Mouse (Mus musculus) adrenal gland, postnatal 25 days (tissue): Measurements from ENCODE around the gene Trp53rkb. TPM values are rescaled to one million over a fixed set of nuclear protein-coding genes. Genes with fewer than 3 reads are reported as not detected.

ENCODE experiments used
- DNase-seq: peaks from one replicate; pipeline ENCODE4 v3.0.0; 2021; ENCODE audit warnings: mixed read lengths
- total RNA-seq: library from RNA; stranded (reverse); gene quantifications from 2 replicates; pipeline ENCODE4 v1.2.3, GENCODE M21; 2021

Trp53rkb gene
- total RNA-seq, 1 experiment from 2014 or later: 4.1 TPM

- no peak for DNase-seq
Measured at GRCm38 (mm10) chr2:166799615-166800472, 7.5 kb downstream of the Trp53rkb start.

DNA sequence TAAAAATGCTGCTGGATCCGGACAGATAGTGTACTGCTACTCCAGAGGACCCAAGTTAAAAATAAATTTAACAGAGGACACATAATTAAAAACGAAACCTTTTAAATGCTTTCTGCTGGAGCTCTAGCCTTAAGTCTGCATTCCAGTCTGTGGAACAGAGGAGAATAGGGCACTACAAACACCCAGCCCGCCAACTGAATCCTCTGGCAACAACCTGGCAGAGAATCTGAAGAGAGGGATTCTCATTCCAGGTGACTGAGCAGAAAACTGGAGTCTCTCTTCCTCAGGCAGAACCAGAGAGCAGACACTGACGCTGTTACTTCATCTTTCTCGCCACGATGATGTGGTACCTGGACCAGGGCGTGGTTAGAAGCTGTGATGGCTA is 8.1 kb downstream of the Trp53rkb start:
- no peak for DNase-seq

DNA sequence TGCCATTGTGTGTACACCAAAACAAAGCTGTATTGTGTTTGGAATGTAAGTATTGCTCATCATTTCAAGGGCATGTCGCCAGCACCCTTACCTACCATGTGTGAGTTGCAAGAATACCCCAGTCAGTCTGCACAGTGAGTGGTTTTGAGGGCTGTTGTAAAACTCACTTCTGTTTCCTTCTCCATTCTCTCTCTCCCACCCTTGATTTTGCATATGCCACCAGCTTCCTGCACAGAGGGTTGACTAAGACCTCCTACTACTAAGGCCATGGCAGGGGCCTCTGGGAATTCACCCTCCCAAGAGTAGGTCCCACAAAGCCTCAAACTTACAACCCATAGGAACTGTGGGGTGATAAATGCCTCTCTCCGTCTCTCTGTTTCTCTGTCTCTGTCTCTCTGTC is 9.1 kb downstream of the Trp53rkb start:
- DNase-seq: no peak

DNA sequence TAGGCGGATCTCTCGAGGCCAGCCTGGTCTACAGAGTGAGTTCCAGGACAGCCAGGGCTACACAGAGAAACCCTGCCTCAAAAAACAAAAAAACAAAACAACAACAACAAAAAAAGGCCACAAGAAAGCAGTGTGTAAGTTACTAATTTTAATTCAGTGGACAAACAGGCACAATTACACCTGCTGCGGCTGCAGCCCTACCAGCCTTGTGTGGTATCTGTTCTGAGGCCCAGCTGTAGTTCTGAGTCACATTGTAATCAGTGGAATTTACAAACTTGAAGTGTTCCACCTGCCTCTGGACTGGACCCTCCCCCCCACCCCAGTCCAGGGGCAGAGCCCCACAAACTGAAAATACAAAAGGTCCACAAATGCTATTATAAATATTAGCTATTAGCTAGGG is 11.0 kb downstream of the Trp53rkb start:
- DNase-seq: no peak

DNA sequence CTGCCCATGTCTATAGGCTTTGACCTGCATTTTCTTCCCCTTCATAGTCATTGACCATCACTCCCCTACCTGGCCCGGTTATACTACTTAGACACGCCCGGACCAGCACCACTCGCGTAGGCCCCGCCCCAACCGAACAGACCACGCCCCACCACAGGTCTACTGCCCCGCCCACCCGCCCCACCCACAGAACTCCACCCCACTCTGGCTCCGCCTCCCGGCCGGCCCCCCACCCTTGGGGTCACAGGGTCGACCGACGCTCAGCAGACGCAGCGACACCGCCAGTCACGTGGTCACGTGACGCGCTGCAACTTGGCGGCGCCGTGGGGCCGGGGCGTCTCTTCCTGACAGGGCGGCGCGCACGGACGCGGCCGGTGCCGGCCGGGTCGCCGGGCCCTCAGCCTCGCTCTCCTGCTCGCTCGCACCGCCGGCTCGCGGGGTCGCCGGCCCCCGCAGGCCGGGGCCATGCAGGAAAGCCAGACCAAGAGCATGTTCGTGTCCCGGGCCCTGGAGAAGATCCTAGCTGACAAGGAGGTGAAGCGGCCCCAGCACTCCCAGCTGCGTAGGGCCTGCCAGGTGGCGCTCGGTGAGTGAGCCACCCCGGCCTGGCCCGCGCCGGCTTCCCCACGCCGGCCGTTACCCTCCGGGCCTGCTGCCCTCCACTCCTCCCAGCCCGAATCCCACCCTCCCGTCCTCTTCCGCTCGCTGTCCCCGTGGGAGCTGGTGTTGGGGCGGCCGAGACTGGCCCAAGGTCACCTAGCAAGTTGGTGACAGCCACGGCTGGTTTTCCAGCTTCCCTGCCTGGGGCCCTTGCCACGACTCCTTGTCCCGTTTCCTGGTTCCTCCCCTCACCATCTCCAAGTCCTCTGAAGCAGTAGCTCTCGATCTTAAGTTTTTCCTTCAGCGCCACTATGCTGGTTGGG is 13.2 kb downstream of the Trp53rkb start, which contains the start of gene Arfgef2:
TSS of gene Arfgef2 (plus strand) at position 339 of the 923 bp plus-strand sequence.
- peak; percentile 90 for DNase-seq

DNA sequence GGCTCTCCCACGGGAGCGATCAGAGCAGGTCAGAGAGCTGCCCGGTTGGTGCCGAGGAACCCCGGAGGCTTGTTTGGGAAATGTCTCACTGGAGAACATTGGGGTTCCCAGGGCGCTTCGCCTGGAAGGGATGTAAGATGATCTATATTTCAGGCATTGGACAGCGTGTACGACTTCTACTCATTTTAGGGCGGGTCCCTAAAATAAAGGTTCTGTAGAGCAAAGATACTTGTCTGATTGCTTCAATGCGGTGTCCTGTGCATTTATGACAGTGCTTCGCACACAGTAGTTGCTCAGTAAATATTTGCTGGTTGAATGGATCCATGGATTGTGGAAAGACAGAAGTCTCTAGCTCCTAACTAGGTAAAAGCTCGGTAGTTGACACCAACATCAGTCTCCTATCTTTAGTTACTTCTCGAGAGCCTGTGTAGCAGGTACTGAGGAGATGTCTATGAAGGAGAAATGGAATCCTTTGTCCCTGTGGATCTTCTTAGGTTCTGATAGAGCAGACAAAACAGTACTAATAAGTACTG is 13.9 kb downstream of the Trp53rkb start:
- DNase-seq: no peak

DNA sequence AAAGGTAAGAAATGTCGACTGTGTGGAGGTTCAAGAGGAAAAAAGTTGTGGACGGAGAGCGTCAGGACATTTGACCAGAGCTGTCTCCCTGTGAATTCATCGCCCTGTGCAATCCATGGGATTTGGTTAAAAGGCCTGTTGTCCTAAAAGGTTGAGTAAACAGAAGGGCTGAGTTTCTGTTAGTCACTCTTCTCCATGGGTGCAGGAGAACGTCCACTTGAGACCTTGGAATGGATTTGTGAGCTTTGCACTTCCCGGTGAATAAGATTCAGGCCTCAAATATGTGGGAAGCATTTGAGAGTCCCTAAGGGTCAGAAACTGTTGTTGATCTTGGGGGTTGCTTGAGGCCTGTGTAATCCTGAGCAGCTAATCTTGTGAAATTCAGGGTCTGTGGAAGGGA is 14.5 kb downstream of the Trp53rkb start:
- DNase-seq: no peak

GRCm38 (mm10) chr2:166809499-166809898 is 17.2 kb downstream of the Trp53rkb start:
- no peak for DNase-seq

DNA sequence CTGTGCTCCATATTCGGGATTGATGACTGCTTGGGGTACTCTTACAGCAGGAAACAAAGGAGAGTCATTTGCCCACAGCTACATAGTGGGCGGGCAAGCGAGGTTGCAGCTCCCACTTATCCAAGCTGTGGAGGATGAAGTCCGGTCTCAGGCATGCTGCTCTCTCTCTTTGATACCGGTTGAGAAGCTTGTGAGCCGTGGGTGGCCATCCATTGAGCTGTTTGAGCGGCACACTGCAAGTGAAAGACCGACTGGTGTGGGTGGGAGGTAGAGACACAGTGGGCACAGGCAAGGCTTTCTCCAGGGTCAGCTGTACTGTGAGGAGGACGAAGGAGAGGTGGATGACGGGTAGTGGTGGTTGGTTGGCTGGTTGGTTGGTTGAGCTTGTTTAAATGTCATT is 18.5 kb downstream of the Trp53rkb start:
- DNase-seq: no peak

GRCm38 (mm10) chr2:166818463-166819143 is 26.3 kb downstream of the Trp53rkb start:
- no peak for DNase-seq

DNA sequence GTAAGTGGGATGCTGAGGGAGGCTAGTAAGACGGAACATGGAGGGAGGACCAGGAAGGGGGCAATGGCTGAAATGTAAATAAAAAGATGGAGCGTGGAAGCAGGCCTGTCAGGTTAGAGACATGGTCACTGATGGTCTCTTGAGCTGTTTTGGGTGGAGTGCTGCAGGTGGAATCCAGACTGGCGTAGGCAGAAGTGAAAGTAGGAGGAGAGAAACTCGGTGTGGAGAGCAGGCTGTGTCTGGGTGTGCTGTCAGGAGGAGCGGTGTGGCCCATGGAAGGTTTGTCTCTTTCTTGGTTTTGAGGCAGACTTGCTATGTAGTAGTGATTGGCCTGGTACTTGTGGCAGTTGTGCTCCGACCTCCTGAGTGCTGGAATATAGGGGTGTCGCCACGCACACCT is 27.5 kb downstream of the Trp53rkb start:
- DNase-seq: no peak

GRCm38 (mm10) chr2:166820844-166821243 is 28.5 kb downstream of the Trp53rkb start:
- DNase-seq: no peak

GRCm38 (mm10) chr2:166821406-166821805 is 29.1 kb downstream of the Trp53rkb start:
- no peak for DNase-seq

- no peak for DNase-seq
Measured at GRCm38 (mm10) chr2:166822119-166822826, 29.9 kb downstream of the Trp53rkb start.

DNA sequence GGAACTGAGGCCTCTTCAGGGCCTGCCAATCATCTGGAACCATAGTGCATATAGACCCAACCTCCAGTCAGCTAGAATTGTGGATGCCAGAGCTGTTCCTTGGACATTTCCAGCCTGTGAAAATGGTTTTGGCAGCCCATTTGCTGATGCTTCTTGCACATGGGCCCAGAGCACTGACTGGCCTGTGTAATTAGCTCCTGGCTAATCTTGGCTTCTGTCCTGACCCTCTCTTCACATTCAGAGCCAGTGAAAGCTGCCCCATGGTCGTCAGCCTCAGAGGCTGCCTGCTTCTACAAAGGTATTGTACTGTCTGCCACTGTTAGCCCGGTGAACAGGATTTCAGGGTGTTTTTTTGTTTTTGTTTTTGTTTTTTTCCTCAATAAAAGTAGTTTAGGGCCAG is 30.6 kb downstream of the Trp53rkb start:
- no peak for DNase-seq

GRCm38 (mm10) chr2:166824386-166824785 is 32.1 kb downstream of the Trp53rkb start:
- DNase-seq: no peak

DNA sequence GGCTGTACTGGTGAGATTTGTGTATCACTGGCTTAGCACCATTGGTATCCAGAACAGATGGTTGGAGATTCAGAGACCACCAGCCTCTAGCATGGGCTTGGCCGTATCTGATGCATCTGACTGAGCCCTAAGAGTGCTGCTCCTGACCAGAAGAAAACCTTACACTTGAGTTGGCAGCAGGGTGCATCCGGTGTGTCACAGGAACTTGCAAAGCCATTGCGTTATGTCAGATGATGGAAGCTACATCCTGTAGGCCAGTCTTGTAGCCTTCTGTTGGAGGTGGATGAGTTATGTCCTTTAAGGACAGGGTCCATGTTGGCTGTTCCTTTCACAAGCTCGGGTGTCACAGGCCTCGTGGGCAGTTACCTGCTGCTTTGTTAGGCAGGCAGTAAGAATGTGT is 32.7 kb downstream of the Trp53rkb start:
- no peak for DNase-seq

- no peak for DNase-seq
Measured at GRCm38 (mm10) chr2:166826491-166827224, 34.3 kb downstream of the Trp53rkb start.

- no peak for DNase-seq
Measured at GRCm38 (mm10) chr2:166828306-166828705, 36.0 kb downstream of the Trp53rkb start.

GRCm38 (mm10) chr2:166830350-166830749 is 38.0 kb downstream of the Trp53rkb start:
- no peak for DNase-seq

DNA sequence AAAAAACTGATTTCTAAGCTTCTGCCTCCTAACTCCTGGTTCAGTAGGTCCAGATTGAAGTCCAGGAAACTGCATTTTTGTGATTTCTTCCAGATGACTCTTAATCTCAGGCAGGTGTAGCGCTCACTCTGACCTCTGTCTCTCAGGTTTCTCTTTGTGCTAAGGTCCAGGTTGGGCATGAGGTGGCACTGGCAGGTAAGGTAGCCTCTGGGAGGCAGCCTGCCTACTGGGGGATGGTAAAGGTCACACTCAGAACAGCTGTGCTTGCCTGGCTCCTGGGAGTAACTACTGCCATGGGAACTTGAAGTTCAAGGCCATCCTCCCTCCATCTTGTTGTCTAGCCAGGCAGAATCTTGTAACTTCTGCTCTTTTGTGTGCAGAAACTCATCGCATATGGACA is 41.8 kb downstream of the Trp53rkb start:
- no peak for DNase-seq
